Mouse (Mus musculus) ovary, postnatal 36 days (tissue): Measurements from ENCODE around the gene Tas2r119.

Source experiments
- DNase-seq: peaks from one replicate; pipeline ENCODE4 v3.0.0; 2022; ENCODE audit warnings: low spot score, mixed read lengths

Tas2r119 gene

DNA sequence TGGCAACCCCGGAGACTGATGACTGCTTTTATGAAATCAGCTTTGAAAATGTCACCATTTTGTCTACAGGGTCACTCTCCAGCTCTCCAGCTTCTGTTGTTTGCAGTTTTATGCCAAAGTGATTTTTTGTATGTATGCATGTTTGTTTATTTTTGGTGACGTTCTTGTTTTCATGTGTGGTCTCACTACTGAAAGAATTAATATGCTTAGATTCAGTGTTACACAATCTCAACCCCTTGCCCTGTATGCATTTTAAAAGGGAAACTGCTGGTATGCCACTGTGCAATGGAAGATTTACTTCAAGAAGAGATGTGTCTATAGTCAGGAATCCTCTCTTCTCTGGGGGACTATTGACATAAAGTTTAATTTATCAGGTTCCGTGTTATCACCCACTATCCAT lies 48.3 kb downstream of the Tas2r119 start:
- no peak for DNase-seq

DNA sequence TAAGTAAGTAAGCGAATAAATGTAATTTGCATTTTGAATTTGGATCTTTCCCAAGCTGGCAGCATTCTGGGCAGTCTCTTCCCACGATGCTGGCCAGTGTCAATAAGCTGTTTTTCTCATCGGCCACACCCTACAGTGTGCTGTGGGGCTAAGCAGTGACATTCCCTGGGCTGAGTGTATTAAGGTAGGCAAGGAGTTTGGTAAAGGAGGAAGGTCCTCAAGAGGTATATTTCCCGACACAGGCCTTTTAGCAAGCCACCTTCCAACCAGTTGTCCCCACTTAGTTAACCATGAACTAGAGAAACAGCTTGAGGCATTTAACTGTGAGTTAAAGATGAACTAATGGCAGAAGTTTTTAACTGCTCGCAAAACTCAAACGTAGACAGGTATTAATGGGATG lies 49.3 kb downstream of the Tas2r119 start:
- DNase-seq = no peak

DNA sequence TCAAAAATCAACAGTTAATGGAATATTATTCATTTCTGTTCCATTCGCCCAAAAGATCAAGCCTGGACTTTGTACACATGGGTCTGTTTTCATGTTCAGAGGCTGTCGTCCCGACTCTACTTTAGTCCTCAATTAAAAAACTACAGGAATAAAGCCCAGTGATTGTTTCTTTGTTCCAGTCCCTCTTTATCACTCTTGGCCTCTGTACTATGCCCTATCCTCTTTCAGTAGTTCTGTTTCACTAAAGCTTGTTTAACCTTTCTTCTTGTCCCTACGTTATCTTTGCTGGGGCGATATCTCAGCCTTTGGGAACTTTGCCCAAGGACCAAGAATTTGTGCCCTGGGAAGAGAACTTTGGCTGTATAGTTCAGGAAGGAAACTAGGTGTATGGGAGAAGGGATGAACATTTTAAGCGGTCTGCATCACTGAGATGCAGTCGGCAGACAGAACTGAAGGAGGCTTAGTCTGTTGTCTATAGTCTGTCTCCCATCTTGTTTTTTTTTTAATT lies 49.9 kb downstream of the Tas2r119 start:
- DNase-seq = no peak
